Mouse (Mus musculus): Measurements from ENCODE around the gene Snx10. TPM values are rescaled to one million over a fixed set of nuclear protein-coding genes. Genes with fewer than 3 reads are reported as not detected.

The Snx10 gene
- polyA plus RNA-seq, 1 experiment from 2014 or later: 15.3 TPM

GRCm38 (mm10) chr6:51507556-51507955, 16.1 kb upstream of the Snx10 start:
- no peak overlapping the region for H3K4me2 ChIP-seq
- H3K36me3 ChIP-seq: no peaks in the 10 kb centered on the region
- H3K9ac ChIP-seq: no peak overlapping the region
- no peak for ATAC-seq (replicated peaks; ENCODE audit: insufficient number of reproducible peaks, insufficient read depth, low FRiP score, low read depth)
- H3K27ac ChIP-seq: no peak overlapping the region
- H3K4me1 ChIP-seq (replicated peaks): no peaks in the 10 kb centered on the region
- H3K9me3 ChIP-seq (replicated peaks): no peaks in the 10 kb centered on the region
- WGBS: 77% methylated on average over 2 of the region's 2 CpGs
- H3K27me3 ChIP-seq: no peaks in the 10 kb centered on the region
- no peak overlapping the region for H3K4me3 ChIP-seq

- Histone ChIP-seq H3K27ac (no peak overlapping the region), H3K9ac (0 out of 2 replicates have a peak overlapping the region, but pooled peaks have one; percentile 2), H3K4me1 (replicated peaks) (no peaks in the 10 kb centered on the region), H3K4me3 (peak overlapping the region; percentile 37), H3K9me3 (replicated peaks) (no peaks in the 10 kb centered on the region), H3K27me3 (no peaks in the 10 kb centered on the region), H3K4me2 (peak overlapping the region; percentile 54), H3K36me3 (no peaks in the 10 kb centered on the region)
- 18% methylated on average over 18 of the region's 18 CpGs for WGBS
- ATAC-seq (replicated peaks; ENCODE audit: insufficient number of reproducible peaks, insufficient read depth, low FRiP score, low read depth): 0 out of 2 replicates have a peak, but pooled peaks have one; percentile 62
Measured at GRCm38 (mm10) chr6:51508750-51509648, 14.7 kb upstream of the Snx10 start.

GRCm38 (mm10) chr6:51510094-51510493, 13.6 kb upstream of the Snx10 start:
- Histone ChIP-seq H3K27me3 (no peaks in the 10 kb centered on the region), H3K4me2 (0 out of 2 replicates have a peak overlapping the region, but pooled peaks have one; percentile 54), H3K9ac (no peak overlapping the region), H3K4me3 (no peak overlapping the region), H3K9me3 (replicated peaks) (no peaks in the 10 kb centered on the region), H3K27ac (no peak overlapping the region), H3K4me1 (replicated peaks) (no peaks in the 10 kb centered on the region), H3K36me3 (no peaks in the 10 kb centered on the region)
- 22% methylated on average over 5 of the region's 5 CpGs for WGBS
- ATAC-seq (replicated peaks; ENCODE audit: insufficient number of reproducible peaks, insufficient read depth, low FRiP score, low read depth): no peak

GRCm38 (mm10) chr6:51510946-51511345, 12.8 kb upstream of the Snx10 start:
- 63% methylated on average over 1 of the region's 1 CpGs for WGBS
- Histone ChIP-seq H3K36me3 (no peaks in the 10 kb centered on the region), H3K4me2 (no peak overlapping the region)

GRCm38 (mm10) chr6:51513745-51514144, 10.0 kb upstream of the Snx10 start:
- Histone ChIP-seq H3K9ac (no peak overlapping the region), H3K36me3 (no peaks in the 10 kb centered on the region), H3K27ac (no peak overlapping the region), H3K4me1 (replicated peaks) (no peaks in the 10 kb centered on the region), H3K27me3 (no peaks in the 10 kb centered on the region), H3K4me2 (no peak overlapping the region), H3K9me3 (replicated peaks) (no peaks in the 10 kb centered on the region), H3K4me3 (no peak overlapping the region)
- 67% methylated on average over 3 of the region's 3 CpGs for WGBS
- no peak for ATAC-seq (replicated peaks; ENCODE audit: insufficient number of reproducible peaks, insufficient read depth, low FRiP score, low read depth)

More at GRCm38 (mm10) chr6:51510946-51511345, 12.8 kb upstream of the Snx10 start:
- H3K9me3 ChIP-seq (replicated peaks): no peaks in the 10 kb centered on the region
- no peak overlapping the region for H3K4me3 ChIP-seq
- no peak for ATAC-seq (replicated peaks; ENCODE audit: insufficient number of reproducible peaks, insufficient read depth, low FRiP score, low read depth)
- H3K4me1 ChIP-seq (replicated peaks): no peaks in the 10 kb centered on the region
- no peaks in the 10 kb centered on the region for H3K27me3 ChIP-seq
- H3K27ac ChIP-seq: no peak overlapping the region
- no peak overlapping the region for H3K9ac ChIP-seq

- H3K27ac ChIP-seq: no peak overlapping the region
- no peaks in the 10 kb centered on the region for H3K4me1 ChIP-seq (replicated peaks)
- no peak for ATAC-seq (replicated peaks; ENCODE audit: insufficient number of reproducible peaks, insufficient read depth, low FRiP score, low read depth)
- H3K4me2 ChIP-seq: no peak overlapping the region
- WGBS: 93% methylated on average over 7 of the region's 7 CpGs
- H3K9ac ChIP-seq: no peak overlapping the region
- no peaks in the 10 kb centered on the region for H3K9me3 ChIP-seq (replicated peaks)
- H3K4me3 ChIP-seq: no peak overlapping the region
- H3K27me3 ChIP-seq: no peaks in the 10 kb centered on the region
- H3K36me3 ChIP-seq: no peaks in the 10 kb centered on the region
Measured at GRCm38 (mm10) chr6:51514860-51515259, 8.8 kb upstream of the Snx10 start.

GRCm38 (mm10) chr6:51523310-51523709, 391 bp upstream of the Snx10 start:
- Histone ChIP-seq H3K4me2 (peak overlapping the region; percentile 93), H3K4me1 (replicated peaks) (peaks cover 6% of the 10 kb centered on the region), H3K27ac (no peak overlapping the region), H3K9ac (peak overlapping the region; percentile 78), H3K4me3 (peak overlapping the region; percentile 89), H3K27me3 (no peaks in the 10 kb centered on the region), H3K9me3 (replicated peaks) (no peaks in the 10 kb centered on the region), H3K36me3 (no peaks in the 10 kb centered on the region)
- ATAC-seq (replicated peaks; ENCODE audit: insufficient number of reproducible peaks, insufficient read depth, low FRiP score, low read depth): no peak
- 24% methylated on average over 5 of the region's 5 CpGs for whole genome bisulfite sequencing

GRCm38 (mm10) chr6:51524321-51524931, 725 bp downstream of the Snx10 start:
- peak overlapping the region; percentile 75 for H3K27ac ChIP-seq
- peak; percentile 50; the same call in 1 of the 2 replicates for ATAC-seq (replicated peaks; ENCODE audit: insufficient number of reproducible peaks, insufficient read depth, low FRiP score, low read depth)

GRCm38 (mm10) chr6:51525001-51525400, 1.3 kb downstream of the Snx10 start:
- 31% methylated on average over 5 of the region's 5 CpGs for WGBS
- H3K9me3 ChIP-seq (replicated peaks): no peaks in the 10 kb centered on the region
- peak overlapping the region; percentile 93 for H3K4me2 ChIP-seq
- H3K9ac ChIP-seq: no peak overlapping the region
- H3K4me3 ChIP-seq: peak overlapping the region; percentile 89
- H3K27ac ChIP-seq: peak overlapping the region; percentile 75; the same call in 1 of the 2 replicates
- H3K27me3 ChIP-seq: no peaks in the 10 kb centered on the region
- no peaks in the 10 kb centered on the region for H3K36me3 ChIP-seq
- ATAC-seq (replicated peaks; ENCODE audit: insufficient number of reproducible peaks, insufficient read depth, low FRiP score, low read depth): no peak
- H3K4me1 ChIP-seq (replicated peaks): peaks cover 6% of the 10 kb centered on the region

More at GRCm38 (mm10) chr6:51524321-51524931, 725 bp downstream of the Snx10 start:
- no peaks in the 10 kb centered on the region for H3K36me3 ChIP-seq
- H3K4me2 ChIP-seq: peak overlapping the region; percentile 93
- peaks cover 6% of the 10 kb centered on the region for H3K4me1 ChIP-seq (replicated peaks)
- no peaks in the 10 kb centered on the region for H3K27me3 ChIP-seq
- peak overlapping the region; percentile 78 for H3K9ac ChIP-seq
- WGBS: under 1% methylated on average over 21 of the region's 21 CpGs
- H3K4me3 ChIP-seq: peak overlapping the region; percentile 89
- H3K9me3 ChIP-seq (replicated peaks): no peaks in the 10 kb centered on the region

- H3K27me3 ChIP-seq: no peaks in the 10 kb centered on the region
- H3K9ac ChIP-seq: no peak overlapping the region
- no peaks in the 10 kb centered on the region for H3K9me3 ChIP-seq (replicated peaks)
- H3K36me3 ChIP-seq: no peaks in the 10 kb centered on the region
- H3K4me1 ChIP-seq (replicated peaks): peaks cover 11% of the 10 kb centered on the region
- no peak overlapping the region for H3K27ac ChIP-seq
- H3K4me3 ChIP-seq: no peak overlapping the region
- H3K4me2 ChIP-seq: no peak overlapping the region
- ATAC-seq (replicated peaks; ENCODE audit: insufficient number of reproducible peaks, insufficient read depth, low FRiP score, low read depth): no peak
- WGBS: 77% methylated on average over 7 of the region's 7 CpGs
Measured at GRCm38 (mm10) chr6:51529457-51529856, 5.8 kb downstream of the Snx10 start.

GRCm38 (mm10) chr6:51533467-51534200, 9.9 kb downstream of the Snx10 start:
- Histone ChIP-seq H3K4me1 (replicated peaks) (peaks cover 5% of the 10 kb centered on the region; the same call in 1 of the 2 replicates), H3K9me3 (replicated peaks) (no peaks in the 10 kb centered on the region), H3K36me3 (no peaks in the 10 kb centered on the region), H3K4me3 (no peak overlapping the region), H3K9ac (no peak overlapping the region), H3K4me2 (no peak overlapping the region), H3K27ac (no peak overlapping the region), H3K27me3 (no peaks in the 10 kb centered on the region)
- WGBS: 73% methylated on average over 6 of the region's 6 CpGs
- ATAC-seq (replicated peaks; ENCODE audit: insufficient number of reproducible peaks, insufficient read depth, low FRiP score, low read depth): no peak

Data from heart, embryonic 15.5 days (tissue).